In genomic region chr10:44044727-44045126, GRCm38 (mm10) we compare ENCODE assay signal across 14 mouse cellular contexts.
A peak's percentile ranks its signal among the peaks of the same experiment; 100 is the strongest.
DNase-seq lines count a peak whose midpoint lies in the region; ATAC-seq and TF ChIP-seq lines count a peak whose summit lies in the region.
"Had no signal": no experiment of that assay in that cellular context is flagged by ENCODE, and none has a peak within 500 bp of the region (broad histone marks: within the 10 kb centered on the region; RNA-seq: fewer than 3 reads in every experiment).

No protein-coding gene starts in this region.

- H3K9me3 ChIP-seq in intestine, postnatal 0 days (ENCODE audit: control insufficient read depth): no peaks in the 10 kb centered on the region
- no peaks in the 10 kb centered on the region for H3K9me3 ChIP-seq in intestine, embryonic 16.5 days (ENCODE audit: control insufficient read depth, low read length)
- no peaks in the 10 kb centered on the region for H3K9me3 ChIP-seq in lung, embryonic 14.5 days (ENCODE audit: low read depth, low read length)
- H3K9me3 ChIP-seq: embryonic facial prominence, embryonic 10.5 days; heart, embryonic 10.5 days; limb, embryonic 13.5 days had no signal

- no peaks in the 10 kb centered on the region for H3K36me3 ChIP-seq in intestine, postnatal 0 days (ENCODE audit: control insufficient read depth, insufficient read depth)
- no peaks in the 10 kb centered on the region for H3K36me3 ChIP-seq in intestine, embryonic 16.5 days (ENCODE audit: control insufficient read depth, insufficient read depth, low read length)
- no peaks in the 10 kb centered on the region for H3K36me3 ChIP-seq in lung, embryonic 14.5 days (ENCODE audit: insufficient read depth)
- H3K36me3 ChIP-seq: embryonic facial prominence, embryonic 10.5 days; heart, embryonic 10.5 days; limb, embryonic 13.5 days had no signal

- DNase-seq in lung, embryonic 14.5 days: no peak
- no peak for DNase-seq in lung, adult 18-20 months
- DNase-seq in CD4-positive helper T cell, adult 2 months (ENCODE audit: low read depth, low spot score): peak; percentile 10
- peak; percentile 19 for DNase-seq in induced T-regulatory cell, adult 2 months (ENCODE audit: low read depth)
- no peak for DNase-seq in gastrocnemius, adult 8-10 months (ENCODE audit: low spot score in 2 of 2)
- no peak for DNase-seq in cerebellum, adult 9-11 months
- DNase-seq: cerebellum, adult 2 months; heart, postnatal 4 days had no signal

- no peak overlapping the region for H3K4me2 ChIP-seq in intestine, postnatal 0 days (replicated peaks; ENCODE audit: low read depth)
- no peak overlapping the region for H3K4me2 ChIP-seq in intestine, embryonic 16.5 days (ENCODE audit: low read depth, low read length)
- no peak overlapping the region for H3K4me2 ChIP-seq in lung, embryonic 14.5 days
- H3K4me2 ChIP-seq: limb, embryonic 13.5 days had no signal

- H3K4me3 ChIP-seq in intestine, postnatal 0 days (ENCODE audit: low read depth, low read length): no peak overlapping the region
- no peak overlapping the region for H3K4me3 ChIP-seq in intestine, embryonic 16.5 days (ENCODE audit: low read length)
- H3K4me3 ChIP-seq in lung, embryonic 14.5 days (ENCODE audit: low read depth, low read length): no peak overlapping the region
- H3K4me3 ChIP-seq: embryonic facial prominence, embryonic 10.5 days; heart, embryonic 10.5 days; left cerebral cortex, adult 2 months; limb, embryonic 13.5 days had no signal

- peak; percentile 52 for TF ChIP-seq CTCF in intestine, postnatal 0 days (IDR thresholded peaks at IDR 0.05; ENCODE audit: low read depth)
- 0 out of 2 replicates have a peak, but pooled peaks have one; percentile 19 for TF ChIP-seq CTCF in lung, embryonic 14.5 days (IDR thresholded peaks at IDR 0.05; ENCODE audit: low read depth)

- ATAC-seq in intestine, postnatal 0 days: no peak
- no peak for ATAC-seq in intestine, embryonic 16.5 days
- no peak for ATAC-seq in lung, embryonic 14.5 days (ENCODE audit: insufficient read depth)

- no peak overlapping the region for H3K9ac ChIP-seq in intestine, postnatal 0 days (ENCODE audit: low read depth, low read length)
- no peak overlapping the region for H3K9ac ChIP-seq in intestine, embryonic 16.5 days (ENCODE audit: low read depth, low read length)
- no peak overlapping the region for H3K9ac ChIP-seq in lung, embryonic 14.5 days
- H3K9ac ChIP-seq: limb, embryonic 13.5 days had no signal

- no peaks in the 10 kb centered on the region for H3K4me1 ChIP-seq in intestine, postnatal 0 days (replicated peaks; ENCODE audit: control insufficient read depth, insufficient read depth, low read length)
- no peaks in the 10 kb centered on the region for H3K4me1 ChIP-seq in intestine, embryonic 16.5 days (ENCODE audit: control insufficient read depth, insufficient read depth, low read length)
- no peaks in the 10 kb centered on the region for H3K4me1 ChIP-seq in lung, embryonic 14.5 days (ENCODE audit: insufficient read depth)
- H3K4me1 ChIP-seq: embryonic facial prominence, embryonic 10.5 days; heart, embryonic 10.5 days; limb, embryonic 13.5 days had no signal

- 69% methylated on average over 4 of the region's 4 CpGs for WGBS in intestine, postnatal 0 days
- WGBS in intestine, embryonic 16.5 days: 71% methylated on average over 4 of the region's 4 CpGs
- 69% methylated on average over 4 of the region's 4 CpGs for WGBS in lung, embryonic 14.5 days

- no peak overlapping the region for H3K27ac ChIP-seq in intestine, postnatal 0 days (ENCODE audit: low read depth, low read length)
- H3K27ac ChIP-seq in intestine, embryonic 16.5 days (ENCODE audit: low read length): no peak overlapping the region
- H3K27ac ChIP-seq in lung, embryonic 14.5 days (ENCODE audit: low read depth): no peak overlapping the region
- H3K27ac ChIP-seq: embryonic facial prominence, embryonic 10.5 days; heart, embryonic 10.5 days; left cerebral cortex, adult 2 months; limb, embryonic 13.5 days had no signal

- no peaks in the 10 kb centered on the region for H3K27me3 ChIP-seq in intestine, postnatal 0 days (replicated peaks; ENCODE audit: control insufficient read depth, insufficient read depth, low read length)
- H3K27me3 ChIP-seq in intestine, embryonic 16.5 days (replicated peaks; ENCODE audit: control insufficient read depth, insufficient read depth, low read length): no peaks in the 10 kb centered on the region
- H3K27me3 ChIP-seq in lung, embryonic 14.5 days (ENCODE audit: insufficient read depth, low read length): no peaks in the 10 kb centered on the region
- H3K27me3 ChIP-seq: limb, embryonic 13.5 days had no signal

Comparison
In these comparisons a context has a peak if more than half of its experiments do, and no peak if none do; other contexts are left out.
1. DNase-seq: peak in CD4-positive helper T cell, adult 2 months (single experiment) and induced T-regulatory cell, adult 2 months (single experiment); none in lung, embryonic 14.5 days (single experiment), lung, adult 18-20 months (0 of 2), gastrocnemius, adult 8-10 months (0 of 2) and cerebellum, adult 9-11 months (single experiment).